Mouse (Mus musculus): ENCODE data around the gene Ecsit. TPM values are rescaled to one million over a fixed set of nuclear protein-coding genes. Genes with fewer than 3 reads are reported as not detected.

The Ecsit gene
- polyA plus RNA-seq, 1 experiment from 2014 or later: 47.2 TPM

DNA sequence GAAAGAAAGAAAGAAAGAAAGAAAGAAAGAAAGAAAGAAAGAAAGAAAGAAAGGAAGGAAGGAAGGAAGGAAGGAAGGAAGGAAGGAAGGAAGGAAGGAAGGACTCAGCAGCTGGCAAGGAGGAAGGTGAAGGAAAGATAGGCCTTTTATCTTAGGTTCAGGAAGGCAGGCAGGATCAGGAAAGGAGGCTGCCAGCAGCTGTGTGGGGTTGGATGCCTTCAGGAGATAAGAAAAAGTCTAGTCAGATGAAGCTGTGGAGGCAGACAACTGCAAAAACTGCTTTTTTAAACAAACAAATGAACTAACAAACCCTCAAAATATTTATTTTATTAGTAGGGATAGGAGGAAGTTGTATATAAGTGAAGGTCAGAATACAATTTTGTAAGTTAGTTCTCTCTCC lies 36.3 kb upstream of the Ecsit start:
- Histone ChIP-seq H3K4me1 (ENCODE audit: control insufficient read depth, insufficient read depth, low read length) (peaks cover 4% of the 10 kb centered on the region; the same call in 1 of the 2 replicates), H3K27me3 (replicated peaks; ENCODE audit: control insufficient read depth, insufficient read depth, low read length) (no peaks in the 10 kb centered on the region), H3K36me3 (ENCODE audit: control insufficient read depth, insufficient read depth, low read length) (no peaks in the 10 kb centered on the region), H3K4me2 (ENCODE audit: low read length) (no peak overlapping the region), H3K9me3 (replicated peaks; ENCODE audit: control insufficient read depth, low read length) (no peaks in the 10 kb centered on the region), H3K4me3 (ENCODE audit: low read depth, low read length) (no peak overlapping the region), H3K9ac (ENCODE audit: low read length) (no peak overlapping the region), H3K27ac (ENCODE audit: low read depth, low read length) (no peak overlapping the region)
- no peak for ATAC-seq
- no peak for DNase-seq (ENCODE audit: low spot score)

DNA sequence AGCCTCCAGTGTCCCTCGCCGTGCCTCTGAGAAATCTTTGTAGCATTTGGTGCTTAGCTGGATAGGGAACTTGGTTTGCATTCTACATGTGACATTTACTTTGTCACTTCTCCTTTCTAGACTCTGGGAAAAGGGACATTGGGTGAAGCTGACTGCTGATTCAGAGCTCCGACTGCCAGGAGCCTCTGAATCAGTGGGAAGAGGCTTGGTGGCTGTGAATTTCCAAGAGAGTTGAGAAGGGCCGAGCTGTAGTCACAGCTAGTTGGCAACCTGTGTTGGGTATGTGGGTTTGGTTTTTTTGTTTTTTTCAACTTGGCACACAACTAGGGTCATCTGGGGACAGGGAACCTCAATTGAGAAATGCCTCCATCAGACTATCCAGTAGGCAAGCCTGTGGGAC lies 34.3 kb upstream of the Ecsit start:
- Histone ChIP-seq H3K27me3 (replicated peaks; ENCODE audit: control insufficient read depth, insufficient read depth, low read length) (no peaks in the 10 kb centered on the region), H3K27ac (ENCODE audit: low read depth, low read length) (no peak overlapping the region), H3K36me3 (ENCODE audit: control insufficient read depth, insufficient read depth, low read length) (no peaks in the 10 kb centered on the region), H3K4me1 (ENCODE audit: control insufficient read depth, insufficient read depth, low read length) (peaks cover 12% of the 10 kb centered on the region), H3K4me3 (ENCODE audit: low read depth, low read length) (no peak overlapping the region), H3K9ac (ENCODE audit: low read length) (no peak overlapping the region), H3K9me3 (replicated peaks; ENCODE audit: control insufficient read depth, low read length) (no peaks in the 10 kb centered on the region), H3K4me2 (ENCODE audit: low read length) (no peak overlapping the region)
- DNase-seq (ENCODE audit: low spot score) (no peak), ATAC-seq (no peak)
- WGBS: 93% methylated on average over 4 of the region's 4 CpGs

DNA sequence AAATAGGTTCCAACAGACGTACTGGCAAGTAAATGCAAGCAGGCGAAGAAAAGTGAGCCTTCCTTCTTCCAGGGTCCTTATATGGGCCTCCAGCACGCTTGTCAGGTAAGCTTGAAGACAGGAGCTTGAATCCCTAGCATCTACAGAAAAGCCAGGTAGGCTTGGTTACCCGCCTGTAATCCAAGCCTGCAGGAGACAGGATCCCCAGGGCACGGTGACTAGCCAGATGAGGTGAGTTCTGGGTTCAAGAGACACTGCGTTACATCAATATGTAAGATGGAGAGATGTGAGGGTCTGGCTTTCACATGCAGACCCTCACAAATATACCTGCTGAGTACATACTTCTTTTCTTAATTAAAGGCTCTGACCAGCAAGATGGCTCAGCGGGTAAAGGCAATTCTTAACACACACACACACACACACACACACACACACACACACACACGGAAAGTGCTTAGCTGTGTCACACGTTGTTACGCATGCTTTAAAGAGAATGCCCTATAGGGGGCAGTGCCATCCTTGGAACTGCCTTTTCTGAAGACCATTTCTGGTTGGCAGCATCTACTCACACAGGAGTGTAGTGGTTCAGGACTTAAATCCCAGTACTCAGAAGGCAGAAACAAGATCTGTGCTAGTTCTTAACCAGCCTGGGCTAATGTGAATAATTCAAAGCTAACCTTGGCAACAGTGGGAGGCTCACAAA lies 32.7 kb upstream of the Ecsit start:
- H3K9me3 ChIP-seq (replicated peaks; ENCODE audit: control insufficient read depth, low read length): no peaks in the 10 kb centered on the region
- ATAC-seq (no peak), DNase-seq (ENCODE audit: low spot score) (peak; percentile 70)
- peak overlapping the region; percentile 87 for H3K9ac ChIP-seq (ENCODE audit: low read length)
- H3K27me3 ChIP-seq (replicated peaks; ENCODE audit: control insufficient read depth, insufficient read depth, low read length): no peaks in the 10 kb centered on the region
- peaks cover 12% of the 10 kb centered on the region for H3K4me1 ChIP-seq (ENCODE audit: control insufficient read depth, insufficient read depth, low read length)
- H3K4me3 ChIP-seq (ENCODE audit: low read depth, low read length): peak overlapping the region; percentile 83
- peak overlapping the region; percentile 74 for H3K4me2 ChIP-seq (ENCODE audit: low read length)
- peaks cover 12% of the 10 kb centered on the region for H3K36me3 ChIP-seq (ENCODE audit: control insufficient read depth, insufficient read depth, low read length)
- 48% methylated on average over 10 of the region's 10 CpGs for WGBS
- H3K27ac ChIP-seq (ENCODE audit: low read depth, low read length): no peak overlapping the region

DNA sequence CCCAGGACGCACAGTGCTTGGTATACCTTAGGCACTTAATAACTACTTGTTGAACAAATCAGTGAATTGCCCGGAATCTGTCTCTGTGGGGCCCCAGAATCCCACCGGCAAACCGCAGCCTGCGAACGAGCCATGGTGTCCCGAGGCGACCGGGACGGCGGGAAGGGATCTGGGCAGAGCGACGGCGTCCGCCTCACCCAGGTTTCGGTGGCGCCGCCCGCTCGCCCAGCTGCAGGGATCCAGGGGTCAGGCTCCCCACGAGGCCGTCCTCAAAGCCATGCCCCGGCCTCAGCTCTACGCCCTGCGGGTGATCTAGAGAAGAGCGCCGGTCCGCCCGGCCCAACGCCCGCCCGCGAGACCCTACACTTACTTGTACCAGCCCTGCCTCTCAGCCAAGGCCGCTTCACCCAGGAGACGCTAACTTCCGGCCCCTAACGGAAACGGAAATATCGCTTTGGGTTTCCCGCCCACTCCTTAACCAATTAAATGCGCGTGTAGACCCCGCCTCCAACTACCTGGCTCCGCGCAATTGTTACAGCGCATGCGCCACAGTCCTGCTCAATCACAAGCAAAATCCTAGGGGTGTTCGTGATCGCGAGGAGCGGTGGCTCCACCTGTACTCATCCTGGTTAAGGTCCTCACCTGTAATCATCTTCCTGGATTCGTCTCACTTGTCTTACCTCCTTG lies 31.6 kb upstream of the Ecsit start, which contains the start of gene Elof1:
Gene Elof1, minus strand, starts transcription at position 433 of the 687 bp plus-strand sequence.
- DNase-seq (ENCODE audit: low spot score): peak; percentile 99

DNA sequence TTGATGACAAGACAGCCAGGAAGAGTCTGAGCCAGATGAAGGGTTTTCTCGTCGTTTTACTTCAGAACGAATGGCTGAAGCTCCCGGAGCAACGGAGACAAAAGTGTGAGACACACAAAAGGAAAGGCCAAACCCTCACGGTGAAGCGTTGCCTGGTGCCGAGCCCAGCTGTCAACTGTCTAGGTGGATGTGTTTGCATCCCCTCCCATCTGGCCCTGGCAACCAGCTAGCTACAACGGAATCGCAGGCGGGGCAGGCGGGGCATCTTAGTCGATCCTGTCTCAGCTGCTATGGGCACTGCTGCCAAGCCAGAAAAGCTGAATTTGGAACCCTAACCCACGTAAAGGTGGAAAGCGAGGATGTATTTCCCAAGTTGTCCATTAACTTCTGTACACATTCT lies 30.8 kb upstream of the Ecsit start:
- WGBS: 26% methylated on average over 15 of the region's 15 CpGs
- DNase-seq (ENCODE audit: low spot score): peak; percentile 58
- ATAC-seq: no peak

More for the DNA sequence above, 31.6 kb upstream of the Ecsit start, which contains the start of gene Elof1:
- Histone ChIP-seq H3K4me1 (ENCODE audit: control insufficient read depth, insufficient read depth, low read length) (peaks cover 12% of the 10 kb centered on the region), H3K36me3 (ENCODE audit: control insufficient read depth, insufficient read depth, low read length) (peaks cover 22% of the 10 kb centered on the region), H3K4me2 (ENCODE audit: low read length) (peak within 1 kb of the TSS; percentile 74), H3K9me3 (replicated peaks; ENCODE audit: control insufficient read depth, low read length) (no peaks in the 10 kb centered on the region), H3K9ac (ENCODE audit: low read length) (peak within 1 kb of the TSS; percentile 87), H3K4me3 (ENCODE audit: low read depth, low read length) (peak within 1 kb of the TSS; percentile 83), H3K27me3 (replicated peaks; ENCODE audit: control insufficient read depth, insufficient read depth, low read length) (no peaks in the 10 kb centered on the region), H3K27ac (ENCODE audit: low read depth, low read length) (0 out of 2 replicates have a peak within 1 kb of the TSS, but pooled peaks have one; percentile 22)
- peak; percentile 96 for ATAC-seq
- WGBS: 1% methylated on average over 46 of the region's 52 CpGs

DNA sequence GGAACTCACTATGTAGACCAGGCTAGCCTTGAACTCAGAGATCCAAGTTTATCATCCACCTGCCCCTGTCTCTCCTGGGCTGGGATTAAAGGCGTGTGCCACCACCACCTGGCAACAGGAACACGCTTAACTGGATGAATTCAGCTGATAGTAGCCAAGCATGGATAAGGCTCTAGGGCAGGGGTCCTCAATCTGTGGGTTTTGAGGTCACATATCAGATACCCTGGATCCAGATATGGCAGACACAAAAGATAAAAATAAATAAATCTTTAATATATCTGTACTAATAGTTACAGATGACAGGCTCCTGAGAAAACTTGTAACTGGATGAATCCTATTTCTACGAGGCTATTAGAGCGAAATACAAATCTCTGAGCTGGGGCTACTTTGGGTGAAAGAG lies 30.4 kb upstream of the Ecsit start:
- peaks cover 12% of the 10 kb centered on the region for H3K4me1 ChIP-seq (ENCODE audit: control insufficient read depth, insufficient read depth, low read length)
- H3K9me3 ChIP-seq (replicated peaks; ENCODE audit: control insufficient read depth, low read length): no peaks in the 10 kb centered on the region
- H3K4me2 ChIP-seq (ENCODE audit: low read length): peak overlapping the region; percentile 74
- H3K4me3 ChIP-seq (ENCODE audit: low read depth, low read length): peak overlapping the region; percentile 83
- H3K27me3 ChIP-seq (replicated peaks; ENCODE audit: control insufficient read depth, insufficient read depth, low read length): no peaks in the 10 kb centered on the region
- DNase-seq (ENCODE audit: low spot score) (no peak), ATAC-seq (no peak)
- H3K27ac ChIP-seq (ENCODE audit: low read depth, low read length): no peak overlapping the region
- 85% methylated on average over 4 of the region's 4 CpGs for WGBS
- H3K36me3 ChIP-seq (ENCODE audit: control insufficient read depth, insufficient read depth, low read length): peaks cover 33% of the 10 kb centered on the region
- H3K9ac ChIP-seq (ENCODE audit: low read length): peak overlapping the region; percentile 87

More for the DNA sequence above, 30.8 kb upstream of the Ecsit start:
- H3K27me3 ChIP-seq (replicated peaks; ENCODE audit: control insufficient read depth, insufficient read depth, low read length): no peaks in the 10 kb centered on the region
- H3K9ac ChIP-seq (ENCODE audit: low read length): peak overlapping the region; percentile 87
- no peak overlapping the region for H3K27ac ChIP-seq (ENCODE audit: low read depth, low read length)
- H3K36me3 ChIP-seq (ENCODE audit: control insufficient read depth, insufficient read depth, low read length): peaks cover 30% of the 10 kb centered on the region
- H3K4me2 ChIP-seq (ENCODE audit: low read length): peak overlapping the region; percentile 74
- no peaks in the 10 kb centered on the region for H3K9me3 ChIP-seq (replicated peaks; ENCODE audit: control insufficient read depth, low read length)
- H3K4me3 ChIP-seq (ENCODE audit: low read depth, low read length): peak overlapping the region; percentile 83
- peaks cover 12% of the 10 kb centered on the region for H3K4me1 ChIP-seq (ENCODE audit: control insufficient read depth, insufficient read depth, low read length)

DNA sequence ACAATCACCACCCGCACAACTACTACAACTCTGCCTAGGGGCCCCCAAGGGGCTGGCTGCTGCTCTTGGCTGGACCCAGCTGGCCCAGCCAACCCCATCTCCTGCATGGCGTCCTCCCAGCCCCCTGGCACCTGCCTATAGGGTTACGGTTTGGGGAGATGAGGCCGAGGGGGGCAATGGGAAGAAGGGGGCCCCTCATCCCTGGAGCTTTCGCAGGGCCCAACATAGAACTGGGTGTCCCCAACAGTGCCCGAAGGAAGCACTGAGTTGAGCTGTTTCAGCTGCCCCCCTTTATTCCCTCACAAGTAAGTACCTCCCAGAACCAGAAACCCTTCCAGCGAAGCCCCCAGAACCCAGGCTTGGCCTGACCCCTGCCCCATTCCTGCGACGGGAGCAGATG lies 23.0 kb upstream of the Ecsit start:
- no peak overlapping the region for H3K4me3 ChIP-seq (ENCODE audit: low read depth, low read length)
- H3K4me1 ChIP-seq (ENCODE audit: control insufficient read depth, insufficient read depth, low read length): no peaks in the 10 kb centered on the region
- H3K27ac ChIP-seq (ENCODE audit: low read depth, low read length): no peak overlapping the region
- ATAC-seq: no peak
- H3K4me2 ChIP-seq (ENCODE audit: low read length): no peak overlapping the region
- no peaks in the 10 kb centered on the region for H3K9me3 ChIP-seq (replicated peaks; ENCODE audit: control insufficient read depth, low read length)
- no peaks in the 10 kb centered on the region for H3K27me3 ChIP-seq (replicated peaks; ENCODE audit: control insufficient read depth, insufficient read depth, low read length)
- H3K36me3 ChIP-seq (ENCODE audit: control insufficient read depth, insufficient read depth, low read length): peaks cover 37% of the 10 kb centered on the region
- H3K9ac ChIP-seq (ENCODE audit: low read length): no peak overlapping the region
- WGBS: 91% methylated on average over 9 of the region's 9 CpGs
- no peak for DNase-seq (ENCODE audit: low spot score)

DNA sequence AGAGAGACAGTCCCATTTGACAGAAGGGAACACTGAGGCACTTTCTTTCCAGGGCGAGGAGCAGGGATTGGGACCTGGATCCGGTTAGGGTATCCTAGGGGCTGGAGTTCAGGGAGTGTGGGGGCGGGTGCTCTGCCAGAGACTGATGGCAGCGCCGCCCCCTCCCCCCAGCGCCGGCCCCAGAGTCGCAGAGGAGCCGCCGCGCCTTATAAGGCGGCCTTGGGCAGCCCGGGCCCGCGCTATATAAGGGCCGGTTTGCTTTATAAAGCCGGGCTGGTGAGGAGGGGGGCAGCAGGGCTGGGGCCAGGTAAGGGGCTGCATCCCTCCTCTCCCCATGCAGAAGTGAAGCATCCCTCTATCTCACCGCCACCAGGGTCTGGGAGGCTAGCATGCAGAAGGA lies 14.7 kb upstream of the Ecsit start:
- DNase-seq (ENCODE audit: low spot score) (no peak), ATAC-seq (no peak)
- no peak overlapping the region for H3K9ac ChIP-seq (ENCODE audit: low read length)
- 3% methylated on average over 18 of the region's 18 CpGs for WGBS
- no peak overlapping the region for H3K4me2 ChIP-seq (ENCODE audit: low read length)
- peaks cover 16% of the 10 kb centered on the region for H3K27me3 ChIP-seq (replicated peaks; ENCODE audit: control insufficient read depth, insufficient read depth, low read length)
- no peaks in the 10 kb centered on the region for H3K9me3 ChIP-seq (replicated peaks; ENCODE audit: control insufficient read depth, low read length)
- peaks cover 5% of the 10 kb centered on the region; the same call in 1 of the 2 replicates for H3K4me1 ChIP-seq (ENCODE audit: control insufficient read depth, insufficient read depth, low read length)
- H3K27ac ChIP-seq (ENCODE audit: low read depth, low read length): no peak overlapping the region
- no peak overlapping the region for H3K4me3 ChIP-seq (ENCODE audit: low read depth, low read length)
- no peaks in the 10 kb centered on the region for H3K36me3 ChIP-seq (ENCODE audit: control insufficient read depth, insufficient read depth, low read length)

Data from forebrain, embryonic 14.5 days (tissue).